Mouse (Mus musculus): ENCODE data around the gene Gm14548. TPM values are rescaled to one million over a fixed set of nuclear protein-coding genes. Genes with fewer than 3 reads are reported as not detected.
"Not testable (repeated sequence)": the region's sequence is repeated elsewhere in the genome, so short reads cannot be mapped to it uniquely, and the experiment has no call there.

The Gm14548 gene
- polyA plus RNA-seq (2015; fragmentation: Nextera tagmentation; extraction: Ambion mirVana): 0.09 TPM in 1 of 2 replicates, not detected in the other

- 57% methylated on average over 3 of the region's 3 CpGs for WGBS
- H3K4me1 ChIP-seq; H3K36me3 ChIP-seq; H3K4me3 ChIP-seq (replicated peaks); H3K27ac ChIP-seq (replicated peaks); H3K4me2 ChIP-seq; ATAC-seq (ENCODE audit: low FRiP score); H3K9ac ChIP-seq (replicated peaks); H3K27me3 ChIP-seq (replicated peaks); H3K9me3 ChIP-seq (replicated peaks): not testable (repeated sequence)
Measured at GRCm38 (mm10) chr7:3898036-3898590, at the start of gene Gm14548. Gene Gm14548, minus strand, starts transcription at chr7:3898120.

- no peak for ATAC-seq (ENCODE audit: low FRiP score)
- 74% methylated on average over 4 of the region's 4 CpGs for WGBS
- no peaks in the 10 kb centered on the region for H3K27me3 ChIP-seq (replicated peaks)
- H3K9ac ChIP-seq (replicated peaks): no peak overlapping the region
- H3K4me2 ChIP-seq: no peak overlapping the region
- H3K9me3 ChIP-seq (replicated peaks): no peaks in the 10 kb centered on the region
- H3K27ac ChIP-seq (replicated peaks): no peak overlapping the region
- no peaks in the 10 kb centered on the region for H3K36me3 ChIP-seq
- no peaks in the 10 kb centered on the region for H3K4me1 ChIP-seq
- no peak overlapping the region for H3K4me3 ChIP-seq (replicated peaks)
Measured at GRCm38 (mm10) chr7:3946117-3946516, 48.2 kb upstream of the Gm14548 start.

GRCm38 (mm10) chr7:3940915-3941314, 43.0 kb upstream of the Gm14548 start:
- ATAC-seq (ENCODE audit: low FRiP score): no peak
- Histone ChIP-seq H3K9me3 (replicated peaks) (no peaks in the 10 kb centered on the region), H3K36me3 (no peaks in the 10 kb centered on the region), H3K4me2 (no peak overlapping the region), H3K9ac (replicated peaks) (no peak overlapping the region), H3K27ac (replicated peaks) (no peak overlapping the region), H3K4me3 (replicated peaks) (no peak overlapping the region), H3K4me1 (no peaks in the 10 kb centered on the region), H3K27me3 (replicated peaks) (no peaks in the 10 kb centered on the region)
- 76% methylated on average over 3 of the region's 3 CpGs for WGBS

GRCm38 (mm10) chr7:3939866-3940525, 42.1 kb upstream of the Gm14548 start:
- no peak for ATAC-seq (ENCODE audit: low FRiP score)
- no peaks in the 10 kb centered on the region for H3K36me3 ChIP-seq
- H3K27me3 ChIP-seq (replicated peaks): no peaks in the 10 kb centered on the region
- no peak overlapping the region for H3K4me3 ChIP-seq (replicated peaks)
- H3K27ac ChIP-seq (replicated peaks): no peak overlapping the region
- no peak overlapping the region for H3K9ac ChIP-seq (replicated peaks)
- H3K4me2 ChIP-seq: no peak overlapping the region
- H3K9me3 ChIP-seq (replicated peaks): no peaks in the 10 kb centered on the region
- 65% methylated on average over 1 of the region's 1 CpGs for WGBS
- H3K4me1 ChIP-seq: no peaks in the 10 kb centered on the region

- not testable (repeated sequence) for H3K9ac ChIP-seq (replicated peaks); H3K36me3 ChIP-seq; H3K4me2 ChIP-seq; H3K27me3 ChIP-seq (replicated peaks); H3K9me3 ChIP-seq (replicated peaks); ATAC-seq (ENCODE audit: low FRiP score); H3K4me3 ChIP-seq (replicated peaks); H3K4me1 ChIP-seq; H3K27ac ChIP-seq (replicated peaks)
Measured at GRCm38 (mm10) chr7:3935473-3935872, 37.6 kb upstream of the Gm14548 start.

GRCm38 (mm10) chr7:3915387-3915786, 17.5 kb upstream of the Gm14548 start, which contains the start of gene Lilra6:
Gene Lilra6, minus strand, starts transcription at chr7:3915503.
- not testable (repeated sequence) for H3K4me3 ChIP-seq (replicated peaks)

GRCm38 (mm10) chr7:3903704-3904103, 5.8 kb upstream of the Gm14548 start:
- Histone ChIP-seq H3K27me3 (replicated peaks) (no peaks in the 10 kb centered on the region), H3K4me2 (no peak overlapping the region), H3K36me3 (no peaks in the 10 kb centered on the region), H3K9ac (replicated peaks) (no peak overlapping the region), H3K27ac (replicated peaks) (no peak overlapping the region), H3K9me3 (replicated peaks) (no peaks in the 10 kb centered on the region), H3K4me3 (replicated peaks) (no peak overlapping the region), H3K4me1 (no peaks in the 10 kb centered on the region)
- 42% methylated on average over 1 of the region's 1 CpGs for WGBS
- no peak for ATAC-seq (ENCODE audit: low FRiP score)

More at GRCm38 (mm10) chr7:3915387-3915786, 17.5 kb upstream of the Gm14548 start, which contains the start of gene Lilra6:
- not testable (repeated sequence) for H3K4me2 ChIP-seq; H3K27me3 ChIP-seq (replicated peaks); H3K27ac ChIP-seq (replicated peaks); H3K36me3 ChIP-seq; ATAC-seq (ENCODE audit: low FRiP score); H3K9ac ChIP-seq (replicated peaks); H3K9me3 ChIP-seq (replicated peaks); H3K4me1 ChIP-seq
- 63% methylated on average over 2 of the region's 2 CpGs for WGBS

GRCm38 (mm10) chr7:3875032-3875431, 22.9 kb downstream of the Gm14548 start:
- H3K27ac ChIP-seq (replicated peaks); ATAC-seq (ENCODE audit: low FRiP score); H3K27me3 ChIP-seq (replicated peaks); H3K36me3 ChIP-seq; H3K9me3 ChIP-seq (replicated peaks); H3K4me1 ChIP-seq; H3K9ac ChIP-seq (replicated peaks); H3K4me2 ChIP-seq; H3K4me3 ChIP-seq (replicated peaks): not testable (repeated sequence)
- WGBS: no CpG with 5 or more reads among the region's 1 CpGs

GRCm38 (mm10) chr7:3844951-3845350, 53.0 kb downstream of the Gm14548 start, which contains the start of gene Pira2:
Gene Pira2, minus strand, starts transcription at chr7:3845051.
- ATAC-seq (ENCODE audit: low FRiP score): not testable (repeated sequence)

GRCm38 (mm10) chr7:3837854-3838253, 60.1 kb downstream of the Gm14548 start:
- not testable (repeated sequence) for H3K36me3 ChIP-seq; H3K9ac ChIP-seq (replicated peaks); H3K4me2 ChIP-seq; H3K27me3 ChIP-seq (replicated peaks); ATAC-seq (ENCODE audit: low FRiP score); H3K4me3 ChIP-seq (replicated peaks); H3K4me1 ChIP-seq; H3K27ac ChIP-seq (replicated peaks); H3K9me3 ChIP-seq (replicated peaks)
- no CpG with 5 or more reads among the region's 1 CpGs for WGBS

More at GRCm38 (mm10) chr7:3844951-3845350, 53.0 kb downstream of the Gm14548 start, which contains the start of gene Pira2:
- not testable (repeated sequence) for H3K4me3 ChIP-seq (replicated peaks); H3K4me2 ChIP-seq; H3K36me3 ChIP-seq; H3K4me1 ChIP-seq; H3K9me3 ChIP-seq (replicated peaks); H3K27me3 ChIP-seq (replicated peaks); H3K9ac ChIP-seq (replicated peaks); H3K27ac ChIP-seq (replicated peaks)
- WGBS: no CpG with 5 or more reads among the region's 2 CpGs
